Mouse (Mus musculus): ENCODE data around the gene Uckl1. TPM values are rescaled to one million over a fixed set of nuclear protein-coding genes. Genes with fewer than 3 reads are reported as not detected.

Uckl1 gene
- polyA plus RNA-seq, 1 experiment = 37.5 TPM

DNA sequence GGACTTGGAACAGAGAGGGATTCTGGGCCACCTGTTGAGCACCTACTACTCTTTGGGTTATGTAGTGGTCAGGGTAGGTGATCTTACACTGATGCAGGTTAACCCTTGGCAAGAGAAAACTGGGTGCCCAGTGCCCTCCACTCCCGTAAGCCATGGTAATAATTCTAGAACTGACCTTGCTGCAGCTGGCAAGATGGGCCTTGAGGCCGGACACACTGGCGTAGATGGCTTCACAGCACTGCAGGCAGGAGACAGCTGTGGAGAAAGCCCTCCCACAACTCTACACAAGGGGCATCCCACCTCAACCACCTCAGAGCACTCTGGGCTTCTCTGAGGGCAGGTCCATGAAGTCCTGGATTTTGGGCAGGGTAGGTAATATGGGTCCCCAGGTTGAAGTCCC lies 1.4 kb upstream of the Uckl1 start:
- Histone ChIP-seq H3K9ac (ENCODE audit: low read depth, poor library complexity, severe bottlenecking) (no peak overlapping the region), H3K9me3 (replicated peaks; ENCODE audit: control insufficient read depth, insufficient read depth, low read length, poor library complexity, severe bottlenecking) (no peaks in the 10 kb centered on the region), H3K4me3 (ENCODE audit: low read depth, low read length) (no peak overlapping the region), H3K27ac (ENCODE audit: insufficient read depth, low read length) (no peak overlapping the region), H3K36me3 (ENCODE audit: control insufficient read depth, insufficient read depth, low read length, poor library complexity, severe bottlenecking) (peaks cover 8% of the 10 kb centered on the region; the same call in 1 of the 2 replicates), H3K27me3 (ENCODE audit: control insufficient read depth, insufficient read depth, low read length, poor library complexity, severe bottlenecking) (no peaks in the 10 kb centered on the region), H3K4me1 (ENCODE audit: control insufficient read depth, insufficient read depth, low read length) (no peaks in the 10 kb centered on the region)
- TF ChIP-seq EP300 (IDR thresholded peaks at IDR 0.05; ENCODE audit: insufficient read depth, low read depth, low read length) (no peak), CTCF (IDR thresholded peaks at IDR 0.05; ENCODE audit: low read depth, low read length) (no peak), POLR2A (IDR thresholded peaks at IDR 0.05; ENCODE audit: insufficient read depth, low read length) (no peak)

DNA sequence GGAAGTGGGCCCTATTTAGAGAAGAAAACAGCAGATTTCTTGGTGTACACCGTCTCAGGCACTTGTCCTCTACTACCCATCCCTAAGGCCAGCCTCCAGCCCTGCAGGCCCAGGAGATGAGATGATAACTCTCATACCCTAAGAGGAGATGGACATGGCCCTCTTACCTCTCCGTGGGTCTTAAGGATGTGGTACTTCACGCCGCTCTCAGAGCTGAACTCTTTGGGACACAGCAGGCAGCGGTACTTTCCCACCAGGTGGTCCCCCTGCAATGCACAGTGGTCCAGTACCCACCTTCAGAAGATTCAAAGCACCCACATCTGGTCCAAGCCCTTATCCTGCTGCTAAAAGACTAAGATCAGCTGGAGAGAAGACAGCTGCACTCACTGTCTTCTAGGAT lies 814 bp upstream of the Uckl1 start:
- Histone ChIP-seq H3K27ac (ENCODE audit: insufficient read depth, low read length) (no peak overlapping the region), H3K36me3 (ENCODE audit: control insufficient read depth, insufficient read depth, low read length, poor library complexity, severe bottlenecking) (peaks cover 8% of the 10 kb centered on the region; the same call in 1 of the 2 replicates), H3K9ac (ENCODE audit: low read depth, poor library complexity, severe bottlenecking) (no peak overlapping the region), H3K27me3 (ENCODE audit: control insufficient read depth, insufficient read depth, low read length, poor library complexity, severe bottlenecking) (no peaks in the 10 kb centered on the region), H3K4me3 (ENCODE audit: low read depth, low read length) (no peak overlapping the region), H3K4me1 (ENCODE audit: control insufficient read depth, insufficient read depth, low read length) (no peaks in the 10 kb centered on the region), H3K9me3 (replicated peaks; ENCODE audit: control insufficient read depth, insufficient read depth, low read length, poor library complexity, severe bottlenecking) (no peaks in the 10 kb centered on the region)
- TF ChIP-seq POLR2A (IDR thresholded peaks at IDR 0.05; ENCODE audit: insufficient read depth, low read length) (no peak), CTCF (IDR thresholded peaks at IDR 0.05; ENCODE audit: low read depth, low read length) (no peak), EP300 (IDR thresholded peaks at IDR 0.05; ENCODE audit: insufficient read depth, low read depth, low read length) (no peak)

DNA sequence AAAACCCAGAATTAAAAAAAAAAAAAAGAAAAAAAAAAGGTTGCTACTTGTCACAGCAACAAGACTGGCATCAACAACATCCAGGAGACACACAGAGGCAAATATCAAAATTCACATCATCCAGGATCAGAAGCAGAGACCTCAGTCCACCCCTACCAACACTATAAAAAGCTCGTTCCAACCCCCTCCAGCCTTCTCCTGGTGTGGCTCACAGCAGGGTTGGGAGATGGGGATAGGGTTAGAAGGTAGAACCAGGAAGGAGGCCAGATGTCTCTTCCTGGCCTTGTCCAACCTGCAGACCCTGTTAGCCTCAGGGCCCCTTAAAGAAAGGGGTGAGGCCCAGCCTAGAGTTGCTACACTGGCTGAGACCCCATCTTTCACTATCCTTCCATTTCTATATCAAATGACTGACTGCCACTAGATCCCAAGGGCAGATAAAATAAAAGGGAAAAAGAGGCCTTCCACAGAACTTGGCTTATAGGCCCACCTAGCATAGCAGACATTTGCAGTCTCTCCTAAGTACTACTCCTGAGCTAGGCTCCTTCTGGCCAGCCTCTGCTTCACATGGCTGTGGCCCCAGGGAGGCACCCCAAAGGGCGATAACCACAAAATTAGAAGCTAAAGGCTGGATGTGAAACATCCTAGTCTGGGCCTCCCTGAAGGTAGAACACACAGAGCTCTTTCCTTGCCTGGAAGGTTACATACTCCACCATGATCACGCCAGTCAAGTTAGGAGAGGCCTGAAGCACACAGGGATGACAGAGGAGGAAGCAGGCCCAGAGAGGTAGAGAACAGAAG lies 1.0 kb downstream of the Uckl1 start:
- Histone ChIP-seq H3K36me3 (ENCODE audit: control insufficient read depth, insufficient read depth, low read length, poor library complexity, severe bottlenecking) (peaks cover 6% of the 10 kb centered on the region; the same call in 1 of the 2 replicates), H3K9ac (ENCODE audit: low read depth, poor library complexity, severe bottlenecking) (no peak overlapping the region), H3K27ac (ENCODE audit: insufficient read depth, low read length) (no peak overlapping the region), H3K4me1 (ENCODE audit: control insufficient read depth, insufficient read depth, low read length) (no peaks in the 10 kb centered on the region), H3K9me3 (replicated peaks; ENCODE audit: control insufficient read depth, insufficient read depth, low read length, poor library complexity, severe bottlenecking) (no peaks in the 10 kb centered on the region), H3K4me3 (ENCODE audit: low read depth, low read length) (no peak overlapping the region), H3K27me3 (ENCODE audit: control insufficient read depth, insufficient read depth, low read length, poor library complexity, severe bottlenecking) (no peaks in the 10 kb centered on the region)
- TF ChIP-seq CTCF (IDR thresholded peaks at IDR 0.05; ENCODE audit: low read depth, low read length) (no peak), EP300 (IDR thresholded peaks at IDR 0.05; ENCODE audit: insufficient read depth, low read depth, low read length) (no peak), POLR2A (IDR thresholded peaks at IDR 0.05; ENCODE audit: insufficient read depth, low read length) (no peak)

DNA sequence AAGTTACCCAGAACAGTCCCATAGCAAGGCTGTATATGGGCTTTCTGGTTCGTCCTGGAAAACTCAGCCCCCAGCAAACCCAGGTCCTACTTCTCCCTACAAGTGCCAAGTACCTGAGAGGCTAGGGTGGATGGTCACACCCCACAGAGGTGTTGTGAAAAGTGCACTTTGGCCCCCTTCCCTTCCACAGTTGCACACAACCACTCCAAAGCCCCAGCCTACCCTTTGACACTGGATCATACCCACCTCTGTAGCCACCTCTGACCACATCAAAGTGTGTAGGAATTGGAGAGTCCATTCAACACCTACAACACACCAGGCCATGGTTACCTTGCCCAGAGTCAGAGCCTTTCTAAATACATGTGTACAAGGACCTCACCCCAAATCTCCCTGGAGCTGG lies 1.8 kb downstream of the Uckl1 start:
- Histone ChIP-seq H3K4me3 (ENCODE audit: low read depth, low read length) (no peak overlapping the region), H3K27me3 (ENCODE audit: control insufficient read depth, insufficient read depth, low read length, poor library complexity, severe bottlenecking) (no peaks in the 10 kb centered on the region), H3K4me1 (ENCODE audit: control insufficient read depth, insufficient read depth, low read length) (no peaks in the 10 kb centered on the region), H3K27ac (ENCODE audit: insufficient read depth, low read length) (no peak overlapping the region), H3K9me3 (replicated peaks; ENCODE audit: control insufficient read depth, insufficient read depth, low read length, poor library complexity, severe bottlenecking) (no peaks in the 10 kb centered on the region), H3K36me3 (ENCODE audit: control insufficient read depth, insufficient read depth, low read length, poor library complexity, severe bottlenecking) (peaks cover 6% of the 10 kb centered on the region; the same call in 1 of the 2 replicates), H3K9ac (ENCODE audit: low read depth, poor library complexity, severe bottlenecking) (no peak overlapping the region)
- TF ChIP-seq CTCF (IDR thresholded peaks at IDR 0.05; ENCODE audit: low read depth, low read length) = no peak
- no peak for TF ChIP-seq POLR2A (IDR thresholded peaks at IDR 0.05; ENCODE audit: insufficient read depth, low read length)
- TF ChIP-seq EP300 (IDR thresholded peaks at IDR 0.05; ENCODE audit: insufficient read depth, low read depth, low read length) = no peak

DNA sequence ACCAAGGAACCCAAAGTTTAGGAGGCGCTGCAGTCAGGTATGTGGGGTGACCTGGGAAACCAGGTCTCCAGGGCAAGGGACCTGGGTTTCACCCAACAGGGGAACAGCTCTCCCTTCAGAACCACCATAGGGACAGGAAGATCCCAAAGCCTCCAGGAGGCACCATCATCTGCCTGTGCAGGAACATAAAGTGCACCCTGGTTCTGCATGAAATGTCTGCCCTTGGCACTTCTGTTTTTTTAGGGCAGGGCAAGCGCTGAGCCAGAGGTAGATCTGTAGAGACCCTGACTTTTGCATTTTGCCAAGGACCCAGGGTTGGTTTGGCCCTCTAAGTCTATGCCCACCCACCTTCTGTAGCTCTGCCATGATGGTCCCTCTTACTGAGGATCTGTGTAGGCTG lies 2.3 kb downstream of the Uckl1 start:
- TF ChIP-seq CTCF (IDR thresholded peaks at IDR 0.05; ENCODE audit: low read depth, low read length) (no peak), EP300 (IDR thresholded peaks at IDR 0.05; ENCODE audit: insufficient read depth, low read depth, low read length) (no peak), POLR2A (IDR thresholded peaks at IDR 0.05; ENCODE audit: insufficient read depth, low read length) (no peak)
- H3K27ac ChIP-seq (ENCODE audit: insufficient read depth, low read length) = no peak overlapping the region
- H3K27me3 ChIP-seq (ENCODE audit: control insufficient read depth, insufficient read depth, low read length, poor library complexity, severe bottlenecking) = no peaks in the 10 kb centered on the region
- H3K9ac ChIP-seq (ENCODE audit: low read depth, poor library complexity, severe bottlenecking) = no peak overlapping the region; the same call in 1 of the 2 replicates
- no peaks in the 10 kb centered on the region for H3K4me1 ChIP-seq (ENCODE audit: control insufficient read depth, insufficient read depth, low read length)
- no peak overlapping the region for H3K4me3 ChIP-seq (ENCODE audit: low read depth, low read length)
- no peaks in the 10 kb centered on the region for H3K9me3 ChIP-seq (replicated peaks; ENCODE audit: control insufficient read depth, insufficient read depth, low read length, poor library complexity, severe bottlenecking)
- H3K36me3 ChIP-seq (ENCODE audit: control insufficient read depth, insufficient read depth, low read length, poor library complexity, severe bottlenecking) = peaks cover 6% of the 10 kb centered on the region; the same call in 1 of the 2 replicates

DNA sequence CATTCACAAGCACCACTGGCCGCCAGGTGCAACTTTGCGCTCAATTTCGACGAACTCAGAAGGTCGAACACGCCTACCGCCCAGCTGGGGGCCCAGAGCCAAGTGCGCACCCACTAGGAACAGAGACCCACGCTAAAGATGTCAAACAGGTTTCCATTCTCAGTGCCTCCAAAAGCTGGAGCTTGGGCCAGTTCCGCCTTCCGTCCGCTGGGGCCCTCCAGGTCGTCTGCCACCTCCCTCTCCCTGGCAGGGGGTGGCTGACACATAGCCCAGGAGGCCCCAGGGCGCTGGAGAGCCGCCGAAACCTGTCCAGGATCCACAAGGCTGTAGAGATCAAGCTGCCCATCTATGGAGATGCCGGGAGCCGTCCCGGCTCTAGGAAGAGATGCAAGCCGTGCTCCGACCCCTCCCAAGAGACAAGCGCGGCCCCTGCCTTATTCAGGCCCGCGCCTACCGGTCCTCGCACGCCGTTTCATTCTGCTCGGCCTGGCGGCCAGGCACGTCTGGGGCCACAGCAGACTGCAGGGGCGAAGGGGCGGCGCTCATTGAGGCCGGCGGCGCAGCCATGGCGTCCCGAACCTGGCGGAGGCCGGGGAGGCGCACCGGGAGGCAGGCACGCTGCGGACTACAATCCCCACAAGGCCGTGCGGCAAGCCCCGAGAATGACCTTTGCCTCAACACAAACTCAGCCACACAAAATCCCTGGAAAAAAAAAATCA lies 3.1 kb downstream of the Uckl1 start:
- H3K27ac ChIP-seq (ENCODE audit: insufficient read depth, low read length) = peak overlapping the region; percentile 18
- H3K9me3 ChIP-seq (replicated peaks; ENCODE audit: control insufficient read depth, insufficient read depth, low read length, poor library complexity, severe bottlenecking) = no peaks in the 10 kb centered on the region
- H3K4me1 ChIP-seq (ENCODE audit: control insufficient read depth, insufficient read depth, low read length) = no peaks in the 10 kb centered on the region
- no peaks in the 10 kb centered on the region for H3K27me3 ChIP-seq (ENCODE audit: control insufficient read depth, insufficient read depth, low read length, poor library complexity, severe bottlenecking)
- H3K36me3 ChIP-seq (ENCODE audit: control insufficient read depth, insufficient read depth, low read length, poor library complexity, severe bottlenecking) = no peaks in the 10 kb centered on the region
- peak overlapping the region; percentile 84 for H3K4me3 ChIP-seq (ENCODE audit: low read depth, low read length)
- TF ChIP-seq EP300 (IDR thresholded peaks at IDR 0.05; ENCODE audit: insufficient read depth, low read depth, low read length) (no peak), POLR2A (IDR thresholded peaks at IDR 0.05; ENCODE audit: insufficient read depth, low read length) (no peak), CTCF (IDR thresholded peaks at IDR 0.05; ENCODE audit: low read depth, low read length) (no peak)
- peak overlapping the region; percentile 54 for H3K9ac ChIP-seq (ENCODE audit: low read depth, poor library complexity, severe bottlenecking)
